Mouse (Mus musculus) testis, postnatal 10 days (tissue): ENCODE results near the gene Pla2g5.
"Not testable (repeated sequence)": the region's sequence is repeated elsewhere in the genome, so short reads cannot be mapped to it uniquely, and the experiment has no call there.

Experiments used
- DNase-seq: peaks from one replicate; pipeline ENCODE4 v3.0.0; 2021; ENCODE audit warnings: low spot score

The Pla2g5 gene

GRCm38 (mm10) chr4:138863344-138863998, at the start of gene Pla2g5:
Pla2g5 (minus strand) TSS chr4:138863482.
- DNase-seq, result no peak

- no peak for DNase-seq
These were observed 42.5 kb upstream of the Pla2g5 start for GRCm38 (mm10) chr4:138905624-138906337.

GRCm38 (mm10) chr4:138899361-138899760, 36.1 kb upstream of the Pla2g5 start:
- no peak for DNase-seq

- not testable (repeated sequence) for DNase-seq
These were observed 30.5 kb upstream of the Pla2g5 start for GRCm38 (mm10) chr4:138893789-138894188.

GRCm38 (mm10) chr4:138892655-138893054, 29.4 kb upstream of the Pla2g5 start:
- DNase-seq, result no peak

GRCm38 (mm10) chr4:138889635-138890034, 26.4 kb upstream of the Pla2g5 start:
- DNase-seq, result no peak

- DNase-seq, result no peak
These were observed 25.9 kb upstream of the Pla2g5 start for GRCm38 (mm10) chr4:138889165-138889564.

- DNase-seq, result peak; percentile 96
These were observed 21.0 kb upstream of the Pla2g5 start for GRCm38 (mm10) chr4:138884261-138884660.

- DNase-seq, result no peak
These were observed 18.9 kb upstream of the Pla2g5 start for GRCm38 (mm10) chr4:138882179-138882578.

- DNase-seq, result no peak
These were observed 17.7 kb upstream of the Pla2g5 start for GRCm38 (mm10) chr4:138880811-138881584.

- DNase-seq, result no peak
These were observed 16.5 kb upstream of the Pla2g5 start for GRCm38 (mm10) chr4:138879808-138880207.

GRCm38 (mm10) chr4:138878783-138879182, 15.5 kb upstream of the Pla2g5 start:
- DNase-seq, result no peak

GRCm38 (mm10) chr4:138877731-138878130, 14.4 kb upstream of the Pla2g5 start, which contains the start of gene Pla2g2e:
Pla2g2e (plus strand) TSS chr4:138877942.
- DNase-seq, result no peak

- DNase-seq, result no peak
These were observed 12.7 kb upstream of the Pla2g5 start for GRCm38 (mm10) chr4:138875986-138876385.

GRCm38 (mm10) chr4:138875275-138875674, 12.0 kb upstream of the Pla2g5 start:
- DNase-seq, result not testable (repeated sequence)

- DNase-seq, result no peak
These were observed 10.6 kb upstream of the Pla2g5 start, which contains the start of gene Gm13030 for GRCm38 (mm10) chr4:138873864-138874263. Gm13030 (minus strand) TSS chr4:138873964.

GRCm38 (mm10) chr4:138868666-138869065, 5.4 kb upstream of the Pla2g5 start:
- no peak for DNase-seq

GRCm38 (mm10) chr4:138866413-138866812, 3.1 kb upstream of the Pla2g5 start:
- peak; percentile 86 for DNase-seq

- DNase-seq, result no peak
These were observed 2.7 kb upstream of the Pla2g5 start for GRCm38 (mm10) chr4:138865991-138866390.

GRCm38 (mm10) chr4:138865092-138865491, 1.8 kb upstream of the Pla2g5 start:
- DNase-seq, result no peak

GRCm38 (mm10) chr4:138859728-138860127, 3.6 kb downstream of the Pla2g5 start:
- peak; percentile 91 for DNase-seq

- peak; percentile 52 for DNase-seq
These were observed 4.0 kb downstream of the Pla2g5 start for GRCm38 (mm10) chr4:138859245-138859644.

GRCm38 (mm10) chr4:138858446-138858845, 4.8 kb downstream of the Pla2g5 start:
- DNase-seq, result no peak
